Mouse (Mus musculus) CH12.LX (cell line): ENCODE measurements around the gene Sectm1a. TPM values are rescaled to one million over a fixed set of nuclear protein-coding genes. Genes with fewer than 3 reads are reported as not detected.

Experiments
- DNase-seq: peaks from one replicate; pipeline ENCODE4 v3.0.0-alpha.2; 2013; ENCODE audit errors: extremely low read depth
- H3K27ac ChIP-seq: 2 replicates; pipeline ENCODE4 v1.5.1; 2012; ENCODE audit warnings: low read depth, mild to moderate bottlenecking, control low read depth, moderate library complexity; ENCODE audit not compliant: insufficient read depth
- H3K27me3 ChIP-seq: replicated peaks from 2 replicates; pipeline ENCODE3; 2012; ENCODE audit warnings: inconsistent platforms
- H3K36me3 ChIP-seq, 2 experiments: replicated peaks in 1 of 2; 2 replicates each; pipeline versions ENCODE3 to v1.6.1; 2012; ENCODE audit warnings: inconsistent platforms in 1 of 2, low read length in 1 of 2, mild to moderate bottlenecking in 1 of 2, mixed read lengths in 1 of 2, moderate library complexity in 1 of 2; ENCODE audit not compliant: control insufficient read depth in 1 of 2, insufficient read depth in 1 of 2
- H3K4me1 ChIP-seq, 2 experiments: 2 replicates each; pipeline ENCODE4 v1.6.1; 2012; ENCODE audit warnings: inconsistent platforms in 1 of 2, moderate library complexity in 1 of 2; ENCODE audit not compliant: insufficient read depth in 2 of 2, control insufficient read depth in 1 of 2
- H3K4me2 ChIP-seq: 2 replicates; pipeline ENCODE4 v1.6.1; 2012; ENCODE audit warnings: low read depth, mild to moderate bottlenecking, control low read depth; ENCODE audit not compliant: poor library complexity, insufficient read depth, severe bottlenecking
- H3K4me3 ChIP-seq, 3 experiments: fragments of 150-350 bp in 1 of 3; sonication (generic) in 1 of 3; replicated peaks in 1 of 3; 2 replicates each; pipeline versions ENCODE3 to v1.5.1; 2011 to 2012; ENCODE audit warnings: low read depth in 2 of 3, low read length in 2 of 3, mild to moderate bottlenecking in 2 of 3, moderate library complexity in 2 of 3, control low read depth in 1 of 3, improper control_type of control experiment in 1 of 3, inconsistent platforms in 1 of 3, mixed read lengths in 1 of 3; ENCODE audit not compliant: poor library complexity in 1 of 3
- H3K79me2 ChIP-seq: replicated peaks from 2 replicates; pipeline ENCODE4 v1.6.1; 2012; ENCODE audit warnings: mild to moderate bottlenecking, moderate library complexity; ENCODE audit not compliant: control insufficient read depth, poor library complexity, insufficient read depth, severe bottlenecking; ENCODE audit errors: extremely low read depth
- H3K9ac ChIP-seq: 2 replicates; pipeline ENCODE4 v1.6.1; 2012; ENCODE audit warnings: low read depth, mild to moderate bottlenecking, control low read depth, moderate library complexity; ENCODE audit not compliant: insufficient read depth
- H3K9me3 ChIP-seq: replicated peaks from 2 replicates; pipeline ENCODE3; 2012; ENCODE audit warnings: low read length, inconsistent platforms, mixed read lengths
- CTCF ChIP-seq, 2 experiments: IDR thresholded peaks in 1 of 2; conservative IDR thresholded peaks in 1 of 2; 2 replicates each; pipeline ENCODE4 v1.5.1; 2011 to 2012; ENCODE audit warnings: low read depth in 2 of 2, low read length in 2 of 2, improper control_type of control experiment in 1 of 2, inconsistent platforms in 1 of 2, mild to moderate bottlenecking in 1 of 2, moderate library complexity in 1 of 2
- ELF1 ChIP-seq: IDR thresholded peaks from 2 replicates; pipeline ENCODE4 v1.6.1; 2014; ENCODE audit warnings: low read depth, mild to moderate bottlenecking, inconsistent platforms, low read length, improper control_type of control experiment
- EP300 ChIP-seq: IDR thresholded peaks from 2 replicates; pipeline ENCODE4 v1.6.1; 2011; ENCODE audit warnings: low read length, improper control_type of control experiment
- ETS1 ChIP-seq: conservative IDR thresholded peaks from 2 replicates; pipeline ENCODE4 v1.6.1; 2012; ENCODE audit warnings: low read depth, mild to moderate bottlenecking, inconsistent platforms, low read length, improper control_type of control experiment, moderate library complexity
- GABPA ChIP-seq: IDR thresholded peaks from 2 replicates; pipeline ENCODE4 v1.6.1; 2012; ENCODE audit warnings: low read depth, low read length, improper control_type of control experiment, inconsistent platforms; ENCODE audit not compliant: insufficient replicate concordance
- HCFC1 ChIP-seq: IDR thresholded peaks from 2 replicates; pipeline ENCODE4 v1.6.1; 2012; ENCODE audit warnings: low read depth, mild to moderate bottlenecking, inconsistent platforms, low read length, improper control_type of control experiment
- JUND ChIP-seq: conservative IDR thresholded peaks from 2 replicates; pipeline ENCODE4 v1.6.1; 2011; ENCODE audit warnings: low read depth, low read length, improper control_type of control experiment
- KAT2A ChIP-seq: IDR thresholded peaks from 2 replicates; pipeline ENCODE4 v1.6.1; 2012; ENCODE audit warnings: low read length, improper control_type of control experiment, inconsistent platforms; ENCODE audit not compliant: insufficient replicate concordance
- MAFK ChIP-seq: IDR thresholded peaks from 2 replicates; pipeline ENCODE4 v1.6.1; 2011; ENCODE audit warnings: low read length, improper control_type of control experiment; ENCODE audit not compliant: insufficient replicate concordance
- MAX ChIP-seq: IDR thresholded peaks from 2 replicates; pipeline ENCODE4 v1.6.1; 2011; ENCODE audit warnings: low read length, improper control_type of control experiment
- MAZ ChIP-seq: IDR thresholded peaks from 2 replicates; pipeline ENCODE4 v1.6.1; 2012; ENCODE audit warnings: low read depth, mild to moderate bottlenecking, inconsistent platforms, low read length, improper control_type of control experiment, moderate library complexity
- MEF2A ChIP-seq: IDR thresholded peaks from 2 replicates; pipeline ENCODE4 v1.6.1; 2014; ENCODE audit warnings: low read depth, mild to moderate bottlenecking, inconsistent platforms, low read length, improper control_type of control experiment, borderline replicate concordance
- MXI1 ChIP-seq: IDR thresholded peaks from 2 replicates; pipeline ENCODE4 v1.6.1; 2011; ENCODE audit warnings: mild to moderate bottlenecking, low read depth, low read length, improper control_type of control experiment
- PAX5 ChIP-seq: IDR thresholded peaks from 2 replicates; pipeline ENCODE4 v1.6.1; 2012; ENCODE audit warnings: low read length, inconsistent platforms, mixed read lengths
- RAD21 ChIP-seq: IDR thresholded peaks from 2 replicates; pipeline ENCODE4 v1.6.1; 2011; ENCODE audit warnings: low read depth, mild to moderate bottlenecking, low read length, improper control_type of control experiment, moderate library complexity
- SIN3A ChIP-seq: IDR thresholded peaks from 2 replicates; pipeline ENCODE4 v1.6.1; 2012; ENCODE audit warnings: low read length, improper control_type of control experiment, inconsistent platforms
- TBP ChIP-seq: conservative IDR thresholded peaks from 2 replicates; pipeline ENCODE4 v1.6.1; 2011; ENCODE audit warnings: low read depth, low read length, improper control_type of control experiment
- USF1 ChIP-seq: IDR thresholded peaks from 2 replicates; pipeline ENCODE4 v1.6.1; 2014; ENCODE audit warnings: low read depth, mild to moderate bottlenecking, inconsistent platforms, low read length, improper control_type of control experiment
- ZC3H11A ChIP-seq: IDR thresholded peaks from 2 replicates; pipeline ENCODE4 v1.6.1; 2012; ENCODE audit warnings: low read depth, mild to moderate bottlenecking, inconsistent platforms, low read length, improper control_type of control experiment
- ZMIZ1 ChIP-seq: IDR thresholded peaks from 2 replicates; pipeline ENCODE4 v1.6.1; 2012; ENCODE audit warnings: low read depth, mild to moderate bottlenecking, inconsistent platforms, low read length, improper control_type of control experiment
- ZNF384 ChIP-seq: IDR thresholded peaks from 2 replicates; pipeline ENCODE4 v1.6.1; 2012; ENCODE audit warnings: low read depth, low read length, improper control_type of control experiment, inconsistent platforms
- dilution Hi-C: fragments of 300-500 bp; cut with MboI; formaldehyde crosslinking; loops from 2 replicates; pipeline ENCODE4 v1.14.3; 2020; ENCODE audit warnings: low sequenced_read_pairs; ENCODE audit not compliant: extremely low pct_unique_long_range_greater_than_20kb, extremely low pct_ligation_motif_present
- in situ Hi-C: fragments of 300-500 bp; cut with MboI; formaldehyde crosslinking; loops from 3 replicates; pipeline ENCODE4 v1.14.3; 2019; ENCODE audit warnings: low sequenced_read_pairs, low pct_ligation_motif_present, low pct_unique_long_range_greater_than_20kb, mixed read lengths
- polyA plus RNA-seq: library from polyadenylated mRNA; unstranded; fragments of >175 nt; gene quantifications from 2 replicates; pipeline ENCODE4 v1.2.1, GENCODE M21; 2012; ENCODE audit warnings: low read depth; ENCODE audit not compliant: insufficient read length
- total RNA-seq, 2 experiments: library from RNA; depleted of rRNA; stranded (reverse); fragments of 300-350 nt in 1 of 2; fragments of >200 nt in 1 of 2; gene quantifications; 2 replicates each; pipeline ENCODE4 v1.2.3; 2012 to 2014

The Sectm1a gene
- total and polyA plus RNA-seq, 3 experiments, result 0.08 TPM; not detected in 2

- TF ChIP-seq ELF1 (no peak), MXI1 (no peak), PAX5 (no peak)
- DNase-seq, result no peak
- H3K4me2 ChIP-seq, result no peak overlapping the region
- in situ Hi-C loops (no loop called here), dilution Hi-C loops (no loop called here)
- H3K9ac ChIP-seq, result no peak overlapping the region
- no peak overlapping the region for H3K27ac ChIP-seq
- H3K4me3 ChIP-seq, result no peak overlapping the region
- H3K79me2 ChIP-seq, result no peaks in the 10 kb centered on the region
- peaks cover 0 to 9% of the 10 kb centered on the region in 2 experiments; a peak in 3 of 4 replicates for H3K4me1 ChIP-seq
- H3K27me3 ChIP-seq, result peaks cover 2% of the 10 kb centered on the region
- H3K36me3 ChIP-seq, result no peaks in the 10 kb centered on the region
- peaks cover 8% of the 10 kb centered on the region for H3K9me3 ChIP-seq
Observed at GRCm38 (mm10) chr11:121125522-121126172, 44.6 kb upstream of the Sectm1a start.

- in situ Hi-C loops, result loop anchor here (5.0 kb wide), 1 partner anchor 41 kb away; the partner anchor contains the start of gene Sectm1a
- H3K4me2 ChIP-seq, result no peak overlapping the region
- H3K4me1 ChIP-seq, result peaks cover 0 to 9% of the 10 kb centered on the region in 2 experiments; a peak in 3 of 4 replicates
- TF ChIP-seq EP300 (peak; percentile 33; the same call in 1 of the 2 replicates), SIN3A (no peak), RAD21 (no peak), KAT2A (no peak), MAX (no peak), CTCF (conservative IDR thresholded peaks at IDR 0.05 in 1 of 2, IDR thresholded peaks at IDR 0.05 in 1 of 2; ENCODE audit: low read depth in 2 of 2, low read length in 2 of 2) (no peak), MEF2A (no peak), ZNF384 (no peak), HCFC1 (no peak), ZC3H11A (no peak), ELF1 (no peak), MAFK (no peak), USF1 (no peak), ETS1 (peak; percentile 22; the same call in 1 of the 2 replicates), ZMIZ1 (no peak), JUND (peak; percentile 30; the same call in 1 of the 2 replicates), MXI1 (no peak), PAX5 (no peak), TBP (no peak), GABPA (no peak), MAZ (no peak)
- no peak overlapping the region for H3K27ac ChIP-seq
- dilution Hi-C loops, result no loop called here
- H3K79me2 ChIP-seq, result no peaks in the 10 kb centered on the region
- H3K9ac ChIP-seq, result no peak overlapping the region
- peak; percentile 20 for DNase-seq
- H3K36me3 ChIP-seq, result no peaks in the 10 kb centered on the region
- no peak overlapping the region for H3K4me3 ChIP-seq
- H3K27me3 ChIP-seq, result no peaks in the 10 kb centered on the region
- H3K9me3 ChIP-seq, result peaks cover 8% of the 10 kb centered on the region
Observed at GRCm38 (mm10) chr11:121123438-121123837, 42.4 kb upstream of the Sectm1a start.
